Mouse (Mus musculus) neural tube, embryonic 11.5 days (tissue): ENCODE measurements around the gene Cebpb. TPM values are rescaled to one million over a fixed set of nuclear protein-coding genes. Genes with fewer than 3 reads are reported as not detected.

Experiments used
- ATAC-seq: fragments of 200-750 bp; cut with Nextera tagmentation; 2 replicates; pipeline ENCODE4 v1.8.0; 2017; ENCODE audit warnings: moderate number of reproducible peaks, mild to moderate bottlenecking, moderate TSS enrichment, moderate library complexity; ENCODE audit not compliant: insufficient read depth, low FRiP score, low TSS enrichment
- DNase-seq: peaks from one replicate; pipeline ENCODE4 v3.0.0-alpha.2; 2015; ENCODE audit warnings: low spot score
- H3K27ac ChIP-seq: fragments of 300-500 bp; sonication (generic); 2 replicates; pipeline ENCODE4 v1.5.1; 2014; ENCODE audit warnings: low read depth, mild to moderate bottlenecking, low read length
- H3K27me3 ChIP-seq: fragments of 300-500 bp; sonication (generic); 2 replicates; pipeline ENCODE4 v1.6.1; 2014; ENCODE audit warnings: mild to moderate bottlenecking, low read length, mixed read lengths; ENCODE audit not compliant: control insufficient read depth, insufficient read depth
- H3K36me3 ChIP-seq: fragments of 300-500 bp; sonication (generic); 2 replicates; pipeline ENCODE4 v1.6.1; 2014; ENCODE audit warnings: mild to moderate bottlenecking, low read length, moderate library complexity, mixed read lengths; ENCODE audit not compliant: control insufficient read depth, insufficient read depth
- H3K4me1 ChIP-seq: fragments of 300-500 bp; sonication (generic); 2 replicates; pipeline ENCODE4 v1.6.1; 2014; ENCODE audit warnings: low read length, mixed read lengths; ENCODE audit not compliant: control insufficient read depth, insufficient read depth
- H3K4me2 ChIP-seq: fragments of 300-500 bp; sonication (generic); 2 replicates; pipeline ENCODE4 v1.6.1; 2014; ENCODE audit warnings: low read depth, mild to moderate bottlenecking, moderate library complexity
- H3K4me3 ChIP-seq: fragments of 300-500 bp; sonication (generic); 2 replicates; pipeline ENCODE4 v1.5.1; 2014; ENCODE audit warnings: low read depth, low read length
- H3K9ac ChIP-seq: fragments of 300-500 bp; sonication (generic); 2 replicates; pipeline ENCODE4 v1.6.1; 2014; ENCODE audit warnings: mild to moderate bottlenecking, low read length
- H3K9me3 ChIP-seq: fragments of 300-500 bp; sonication (generic); 2 replicates; pipeline ENCODE4 v1.6.1; 2016; ENCODE audit warnings: low read length; ENCODE audit not compliant: control insufficient read depth
- WGBS: fragments of 180-500 bp; shearing (Covaris S2); extraction: QIAGEN DNeasy Blood & Tissue Kit; methylation state at CpG from one replicate; pipeline ENCODE4 v1.1.7; 2014; 5-methylcytosine and 5-hydroxymethylcytosine counted together
- polyA plus RNA-seq: library from polyadenylated mRNA; unstranded; fragments of >200 nt; fragmentation: Nextera tagmentation; extraction: Ambion mirVana; gene quantifications from 2 replicates; pipeline ENCODE4 v1.2.1, GENCODE M21; 2014

Cebpb gene
- polyA plus RNA-seq, 1 experiment from 2014 or later: 3.0 TPM

DNA sequence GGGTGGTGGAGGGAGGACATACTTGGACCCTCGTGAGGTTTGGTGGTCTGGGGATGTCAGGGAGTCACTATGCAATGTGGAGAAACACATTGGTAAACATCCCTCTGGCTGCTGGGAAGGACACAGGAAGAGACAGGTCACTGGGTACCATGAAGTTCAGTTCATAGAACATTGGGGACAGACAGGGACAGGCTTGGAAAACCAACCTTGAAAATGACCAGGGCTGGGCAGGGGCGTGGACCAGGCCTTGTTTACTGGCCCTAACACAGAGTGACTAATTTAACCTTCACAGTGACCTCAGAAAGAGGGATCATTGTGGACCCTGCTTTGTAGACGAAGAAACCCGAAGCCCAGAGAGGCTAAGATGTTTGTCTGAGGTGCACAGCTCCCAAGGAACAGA is 30.8 kb downstream of the Cebpb start:
- DNase-seq (no peak), ATAC-seq (no peak)
- WGBS: 78% methylated on average over 4 of the region's 4 CpGs
- no peaks in the 10 kb centered on the region for H3K9me3 ChIP-seq
- no peak overlapping the region for H3K9ac ChIP-seq
- H3K27ac ChIP-seq: no peak overlapping the region
- no peaks in the 10 kb centered on the region for H3K27me3 ChIP-seq
- no peaks in the 10 kb centered on the region for H3K4me1 ChIP-seq
- no peaks in the 10 kb centered on the region for H3K36me3 ChIP-seq
- no peak overlapping the region for H3K4me3 ChIP-seq
- H3K4me2 ChIP-seq: no peak overlapping the region

DNA sequence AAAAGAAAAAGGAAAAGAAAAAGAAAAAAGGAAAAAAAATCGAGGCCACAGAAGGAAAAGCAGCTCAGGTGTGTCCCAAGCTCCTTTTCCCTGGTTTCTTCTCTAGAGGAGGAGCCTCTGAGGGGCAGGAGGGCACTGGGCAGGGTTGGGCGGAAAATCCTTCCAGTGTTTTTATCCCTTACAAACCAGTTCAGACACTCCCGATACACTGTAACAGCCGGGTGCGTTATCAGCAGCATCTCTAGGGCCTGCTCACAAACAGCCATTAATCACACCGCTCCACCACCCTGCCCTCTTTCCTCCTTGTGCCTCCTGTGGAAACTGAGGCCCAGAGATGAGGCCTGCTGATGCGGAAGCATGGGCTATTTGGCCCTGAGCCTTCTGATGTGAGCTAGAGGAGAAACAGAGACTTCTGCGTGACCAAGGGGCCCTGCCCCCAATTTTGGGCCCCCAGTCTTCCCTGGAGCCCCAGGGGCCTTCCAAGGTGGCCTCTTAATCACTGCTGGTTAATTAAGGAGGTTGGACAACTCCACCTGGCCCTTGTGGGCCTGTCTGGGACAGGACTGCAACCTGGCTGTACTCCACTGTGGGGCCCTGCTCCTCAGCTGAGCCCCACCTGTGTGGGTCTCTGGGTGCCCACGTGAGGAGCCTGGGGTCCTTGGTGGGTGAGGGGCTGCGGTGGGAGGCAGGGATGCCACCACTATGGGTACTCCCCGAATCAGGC is 32.6 kb downstream of the Cebpb start:
- Histone ChIP-seq H3K9me3 (0 out of 2 replicates have a peak, but pooled peaks cover 3% of the 10 kb centered on the region), H3K36me3 (no peaks in the 10 kb centered on the region), H3K27ac (no peak overlapping the region), H3K4me1 (no peaks in the 10 kb centered on the region), H3K27me3 (no peaks in the 10 kb centered on the region), H3K4me2 (no peak overlapping the region), H3K9ac (no peak overlapping the region), H3K4me3 (no peak overlapping the region)
- no peak for DNase-seq
- 75% methylated on average over 11 of the region's 11 CpGs for WGBS
- ATAC-seq: no peak

DNA sequence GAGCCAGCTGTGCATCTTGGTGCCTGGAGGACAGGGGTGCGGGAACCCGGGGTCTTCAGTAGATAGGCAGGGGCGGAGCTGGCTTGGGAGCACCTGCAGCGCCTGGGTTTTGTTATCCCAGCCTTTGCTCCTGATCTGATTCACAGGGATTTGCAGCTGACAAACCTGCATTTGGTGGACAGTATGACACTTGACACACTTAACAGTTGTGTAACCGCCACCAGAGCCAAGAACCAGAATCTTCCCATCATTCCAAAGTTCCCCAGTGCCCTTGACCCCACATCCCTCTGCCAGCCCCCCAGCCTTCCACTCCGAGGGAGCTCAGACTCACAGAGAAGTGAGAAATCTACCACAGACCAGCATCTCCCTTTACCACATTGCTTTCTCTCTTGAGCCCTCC is 33.8 kb downstream of the Cebpb start:
- Histone ChIP-seq H3K4me3 (no peak overlapping the region), H3K27me3 (no peaks in the 10 kb centered on the region), H3K36me3 (no peaks in the 10 kb centered on the region), H3K9ac (no peak overlapping the region), H3K27ac (no peak overlapping the region), H3K4me2 (no peak overlapping the region), H3K4me1 (no peaks in the 10 kb centered on the region), H3K9me3 (0 out of 2 replicates have a peak, but pooled peaks cover 3% of the 10 kb centered on the region)
- 70% methylated on average over 6 of the region's 6 CpGs for WGBS
- no peak for ATAC-seq
- no peak for DNase-seq

- 85% methylated on average over 11 of the region's 11 CpGs for WGBS
- DNase-seq: no peak
- no peak overlapping the region for H3K27ac ChIP-seq
These were observed 35.0 kb downstream of the Cebpb start for GRCm38 (mm10) chr2:167723589-167724206.

DNA sequence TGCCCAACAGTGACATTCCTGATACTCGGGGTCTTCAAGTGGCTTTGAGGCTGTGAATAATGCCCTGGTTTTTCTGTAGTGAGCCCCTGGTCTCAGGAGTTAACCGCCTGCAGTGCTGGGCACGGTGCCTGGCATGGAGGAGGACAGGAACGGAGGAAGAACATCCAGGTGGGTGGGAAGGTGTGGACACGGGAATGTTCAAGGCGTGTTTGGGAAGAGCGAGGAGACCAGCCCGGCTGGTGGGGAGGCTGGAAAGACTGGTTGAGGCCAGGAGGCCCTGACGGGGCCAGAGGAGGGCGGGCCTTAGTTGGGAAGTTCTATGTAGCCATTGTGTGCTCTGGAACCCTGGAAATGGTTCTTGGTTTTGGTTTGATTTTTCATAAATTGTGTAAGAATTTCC is 37.2 kb downstream of the Cebpb start:
- Histone ChIP-seq H3K4me3 (no peak overlapping the region), H3K36me3 (no peaks in the 10 kb centered on the region), H3K27ac (no peak overlapping the region), H3K9me3 (0 out of 2 replicates have a peak, but pooled peaks cover 3% of the 10 kb centered on the region), H3K4me2 (no peak overlapping the region), H3K4me1 (no peaks in the 10 kb centered on the region), H3K27me3 (no peaks in the 10 kb centered on the region), H3K9ac (no peak overlapping the region)
- WGBS: 90% methylated on average over 10 of the region's 10 CpGs
- DNase-seq (no peak), ATAC-seq (no peak)

More at GRCm38 (mm10) chr2:167723589-167724206, 35.0 kb downstream of the Cebpb start:
- no peak overlapping the region for H3K9ac ChIP-seq
- no peaks in the 10 kb centered on the region for H3K27me3 ChIP-seq
- no peaks in the 10 kb centered on the region for H3K36me3 ChIP-seq
- no peak for ATAC-seq
- no peak overlapping the region for H3K4me2 ChIP-seq
- no peak overlapping the region for H3K4me3 ChIP-seq
- H3K4me1 ChIP-seq: no peaks in the 10 kb centered on the region
- 0 out of 2 replicates have a peak, but pooled peaks cover 3% of the 10 kb centered on the region for H3K9me3 ChIP-seq

- no peaks in the 10 kb centered on the region for H3K27me3 ChIP-seq
- ATAC-seq (no peak), DNase-seq (no peak)
- 0 out of 2 replicates have a peak, but pooled peaks cover 3% of the 10 kb centered on the region for H3K9me3 ChIP-seq
- H3K9ac ChIP-seq: no peak overlapping the region
- H3K36me3 ChIP-seq: no peaks in the 10 kb centered on the region
- 71% methylated on average over 13 of the region's 13 CpGs for WGBS
- H3K4me2 ChIP-seq: no peak overlapping the region
- no peak overlapping the region for H3K4me3 ChIP-seq
- H3K27ac ChIP-seq: no peak overlapping the region
- H3K4me1 ChIP-seq: no peaks in the 10 kb centered on the region
These were observed 38.4 kb downstream of the Cebpb start for GRCm38 (mm10) chr2:167727161-167727560.

DNA sequence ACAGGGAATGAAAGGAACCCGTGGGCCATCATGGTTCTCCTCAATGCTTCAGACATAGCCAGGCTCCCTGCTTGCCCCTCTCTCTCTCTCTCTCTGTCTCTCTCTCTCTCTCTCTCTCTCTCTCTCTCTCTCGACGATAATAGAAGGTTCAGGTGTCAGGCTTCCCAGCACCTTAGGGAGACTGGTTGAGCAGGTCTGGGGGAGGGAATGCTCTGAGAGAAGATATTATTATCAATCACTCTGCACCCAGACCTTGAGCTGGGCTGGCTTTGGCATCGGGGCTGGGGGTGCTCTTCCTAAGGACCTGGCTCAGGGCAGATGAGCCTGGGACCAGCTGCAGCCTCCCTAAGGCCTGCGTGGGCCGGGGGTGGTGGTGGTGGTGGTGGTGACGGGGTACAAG is 41.3 kb downstream of the Cebpb start:
- H3K4me3 ChIP-seq: no peak overlapping the region
- DNase-seq (no peak), ATAC-seq (no peak)
- 82% methylated on average over 7 of the region's 7 CpGs for WGBS
- no peak overlapping the region for H3K9ac ChIP-seq
- H3K4me2 ChIP-seq: no peak overlapping the region
- H3K27ac ChIP-seq: no peak overlapping the region
- no peaks in the 10 kb centered on the region for H3K36me3 ChIP-seq
- 0 out of 2 replicates have a peak, but pooled peaks cover 3% of the 10 kb centered on the region for H3K9me3 ChIP-seq
- no peaks in the 10 kb centered on the region for H3K4me1 ChIP-seq
- no peaks in the 10 kb centered on the region for H3K27me3 ChIP-seq

- 62% methylated on average over 13 of the region's 13 CpGs for WGBS
These were observed 42.4 kb downstream of the Cebpb start for GRCm38 (mm10) chr2:167731149-167731548.

GRCm38 (mm10) chr2:167734861-167735260 is 46.1 kb downstream of the Cebpb start:
- no peaks in the 10 kb centered on the region for H3K4me1 ChIP-seq
- DNase-seq (no peak), ATAC-seq (no peak)
- no peaks in the 10 kb centered on the region for H3K27me3 ChIP-seq
- no peak overlapping the region for H3K4me2 ChIP-seq
- no peaks in the 10 kb centered on the region for H3K36me3 ChIP-seq
- no peak overlapping the region for H3K27ac ChIP-seq
- no peak overlapping the region for H3K4me3 ChIP-seq
- no peaks in the 10 kb centered on the region for H3K9me3 ChIP-seq
- 75% methylated on average over 10 of the region's 10 CpGs for WGBS
- H3K9ac ChIP-seq: no peak overlapping the region

More at GRCm38 (mm10) chr2:167731149-167731548, 42.4 kb downstream of the Cebpb start:
- Histone ChIP-seq H3K9ac (no peak overlapping the region), H3K36me3 (no peaks in the 10 kb centered on the region), H3K9me3 (0 out of 2 replicates have a peak, but pooled peaks cover 2% of the 10 kb centered on the region), H3K4me1 (no peaks in the 10 kb centered on the region), H3K27ac (no peak overlapping the region), H3K27me3 (no peaks in the 10 kb centered on the region), H3K4me2 (no peak overlapping the region), H3K4me3 (no peak overlapping the region)
- no peak for ATAC-seq
- no peak for DNase-seq
